Mouse (Mus musculus): Measurements from ENCODE around the gene Mtmr4.

DNA sequence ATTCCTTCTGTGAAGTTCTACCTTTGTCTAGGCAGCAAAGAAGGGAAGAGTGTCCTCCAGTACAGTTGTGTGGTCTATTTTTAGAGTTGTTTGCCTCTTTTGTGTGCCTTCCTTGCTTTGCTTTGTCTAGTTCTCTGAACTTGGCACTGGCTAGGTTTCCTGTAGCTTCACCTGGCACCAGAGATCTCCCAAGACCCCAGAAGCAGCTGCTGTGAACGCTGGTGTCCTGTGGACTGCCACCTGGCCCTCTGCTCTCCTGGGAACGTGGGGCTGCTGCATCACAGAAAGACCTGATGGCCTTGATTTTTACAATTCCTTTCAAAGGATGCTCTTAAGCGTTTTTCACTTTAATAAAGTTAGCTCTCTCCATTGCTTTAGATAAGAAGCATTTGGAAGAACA lies 49.1 kb upstream of the Mtmr4 start:
- TF ChIP-seq POLR2A (IDR thresholded peaks at IDR 0.05; ENCODE audit: low read depth, low read length) (no peak), NELFE (IDR thresholded peaks at IDR 0.05; ENCODE audit: low read depth, low read length) (no peak), POLR2AphosphoS2 (IDR thresholded peaks at IDR 0.05; ENCODE audit: low read depth, low read length) (no peak), E2F4 (IDR thresholded peaks at IDR 0.05; ENCODE audit: insufficient replicate concordance, low read depth, low read length) (no peak), CTCF (conservative IDR thresholded peaks at IDR 0.05 in 1 of 2, IDR thresholded peaks at IDR 0.05 in 1 of 2; ENCODE audit: low read depth in 2 of 2, low read length in 2 of 2) (no peak)

All from CH12.LX (cell line).